20 mouse cellular contexts compared by ENCODE assay signal in genomic region chr9:114794491-114794890, GRCm38 (mm10). TPM values are rescaled to one million over a fixed set of nuclear protein-coding genes. Genes with fewer than 3 reads are reported as not detected.
A peak's percentile ranks its signal among the peaks of the same experiment; 100 is the strongest.
DNase-seq lines count a peak whose midpoint lies in the region; TF ChIP-seq lines count a peak whose summit lies in the region.
"Had no signal": no experiment of that assay in that cellular context is flagged by ENCODE, and none has a peak within 500 bp of the region (broad histone marks: within the 10 kb centered on the region; RNA-seq: fewer than 3 reads in every experiment).

No protein-coding gene starts in this region.

- no peaks in the 10 kb centered on the region for H3K27me3 ChIP-seq in thymus, adult 2 months (ENCODE audit: control insufficient read depth, insufficient read depth, low read length)
- H3K27me3 ChIP-seq: forebrain, embryonic 15.5 days; hindbrain, embryonic 15.5 days; neural tube, embryonic 13.5 days; Patski had no signal

- H3K4me3 ChIP-seq in thymus, adult 2 months (ENCODE audit: control insufficient read depth, insufficient read depth, low read length), result no peak overlapping the region
- H3K4me3 ChIP-seq in macrophage (ENCODE audit: inconsistent target), result no peak overlapping the region
- H3K4me3 ChIP-seq: forebrain, embryonic 15.5 days; hindbrain, embryonic 15.5 days; neural tube, embryonic 13.5 days had no signal

- 25% methylated on average over 4 of the region's 4 CpGs for WGBS in thymus, adult 2 months
- 47% methylated on average over 4 of the region's 4 CpGs for WGBS in macrophage (ENCODE audit: missing documents)

- TF ChIP-seq POLR2A in thymus, adult 2 months (IDR thresholded peaks at IDR 0.05; ENCODE audit: control insufficient read depth, extremely low read depth, insufficient read depth, low read length, poor library complexity), result no peak

- no peaks in the 10 kb centered on the region for H3K36me3 ChIP-seq in thymus, adult 2 months (ENCODE audit: control insufficient read depth, insufficient read depth, low read length)
- no peaks in the 10 kb centered on the region for H3K36me3 ChIP-seq in macrophage (ENCODE audit: inconsistent target)
- H3K36me3 ChIP-seq: forebrain, embryonic 15.5 days; hindbrain, embryonic 15.5 days; neural tube, embryonic 13.5 days had no signal

- no peaks in the 10 kb centered on the region for H3K79me2 ChIP-seq in macrophage (ENCODE audit: inconsistent target)

- TF ChIP-seq CTCF in thymus, adult 2 months (IDR thresholded peaks at IDR 0.05; ENCODE audit: borderline replicate concordance, control insufficient read depth, extremely low read depth, insufficient read depth, low read length, poor library complexity), result no peak

- DNase-seq in thymus, adult 2 months, result no peak
- no peak for DNase-seq in thymus, adult 18-20 months
- DNase-seq in adipocyte (ENCODE audit: low spot score) (peak; percentile 7), MN1 (ENCODE audit: low spot score) (no peak)
- no peak for DNase-seq in lung, postnatal 14 days
- DNase-seq in right cerebral cortex, adult 18-20 months, result no peak
- DNase-seq: adrenal gland, adult 8-10 months; B cell, adult 2 months; cerebellum, adult 2 months; cerebellum, postnatal 36 days; kidney, postnatal 36 days; layer of hippocampus, adult 9-11 months; midbrain, embryonic 14.5 days; retina, postnatal 1 day; thymus, postnatal 25 days had no signal

- peak overlapping the region; percentile 46; the same call in 1 of the 2 replicates for H3K27ac ChIP-seq in thymus, adult 2 months (ENCODE audit: control insufficient read depth, insufficient read depth, low read length)
- peak overlapping the region; percentile 8; the same call in 1 of the 2 replicates for H3K27ac ChIP-seq in macrophage
- H3K27ac ChIP-seq: forebrain, embryonic 15.5 days; hindbrain, embryonic 15.5 days; neural tube, embryonic 13.5 days had no signal

- peaks cover 29% of the 10 kb centered on the region for H3K4me1 ChIP-seq in thymus, adult 2 months (replicated peaks; ENCODE audit: control insufficient read depth, insufficient read depth, low read length)
- H3K4me1 ChIP-seq: hindbrain, embryonic 15.5 days had no signal

RNA-seq across cellular contexts. Expression of gene Cmtm7, which starts 12.8 kb away (rescaled TPM):
- 781 and 799 TPM in 2 replicates for polyA plus RNA-seq in thymus, adult 2 months (2012; rRNA removed)
- 10 to 100 TPM; 17.7 to 97.1 (median 67.8) TPM for total RNA-seq in macrophage (2018; cell fraction: chromatin; rRNA removed)
- total RNA-seq in macrophage (2018; cell fraction: cytosol; rRNA removed), result 100 to 1,000 TPM in 9 of 26 experiments, 10 to 100 TPM in 17; 58.3 to 114 (median 93.6) TPM
- 100 to 1,000 TPM in 1 of 26 experiments, 10 to 100 TPM in 25; 36.9 to 101 (median 68.6) TPM for total RNA-seq in macrophage (2018; cell fraction: nucleus; rRNA removed)
- 47.8 to 121 TPM (median 101 TPM) in 3 replicates for polyA plus RNA-seq in macrophage (2018)

RNA-seq across cellular contexts. Expression of gene Cmtm8, which starts 49.5 kb away (rescaled TPM):
- polyA plus RNA-seq in thymus, adult 2 months (2012; rRNA removed), result 11.9 and 15.4 TPM in 2 replicates
- 1 to 10 TPM in 9 of 26 experiments, under 1 TPM in 6, not detected in 11; 0.28 to 4.1 (median 1.2) TPM for total RNA-seq in macrophage (2018; cell fraction: chromatin; rRNA removed)
- total RNA-seq in macrophage (2018; cell fraction: cytosol; rRNA removed), result 1 to 10 TPM in 13 of 26 experiments, under 1 TPM in 13; 0.23 to 2.6 (median 1.1) TPM
- 1 to 10 TPM in 8 of 26 experiments, under 1 TPM in 11, not detected in 7; 0.25 to 3.0 (median 0.84) TPM for total RNA-seq in macrophage (2018; cell fraction: nucleus; rRNA removed)
- 0.99 to 2.2 TPM (median 1.2 TPM) in 3 replicates for polyA plus RNA-seq in macrophage (2018)
